Mouse (Mus musculus) 3T3-L1 (cell line): Measurements from ENCODE around the gene Ror1.

Experiments used
- DNase-seq: peaks from one replicate; pipeline ENCODE4 v3.0.0-alpha.2; 2015; ENCODE audit warnings: low read depth, low spot score

Gene Ror1

GRCm38 (mm10) chr4:100158401-100158800 lies 62.8 kb downstream of the Ror1 start:
- DNase-seq, result no peak

- peak; percentile 31 for DNase-seq
Observed at GRCm38 (mm10) chr4:100160156-100160555, 64.6 kb downstream of the Ror1 start.

DNA sequence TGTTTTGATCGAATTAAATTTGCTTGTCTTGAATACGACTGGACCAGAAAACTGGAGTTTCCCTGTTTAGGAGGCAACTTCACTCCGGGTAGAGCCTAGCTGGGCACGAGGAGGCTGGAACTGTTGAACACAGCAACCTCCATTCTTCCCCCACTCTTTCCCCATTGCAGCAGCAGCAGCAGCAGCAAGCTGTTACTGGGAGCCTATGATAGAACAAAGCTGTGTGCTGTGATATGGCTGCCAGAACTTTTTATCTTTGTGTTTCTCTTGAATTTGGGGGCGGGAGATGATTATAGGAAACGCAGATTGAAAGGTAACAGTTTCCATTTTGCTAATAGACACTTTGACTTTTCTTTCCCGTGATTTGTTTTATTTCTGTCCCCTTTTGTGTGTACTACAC lies 70.2 kb downstream of the Ror1 start:
- DNase-seq, result no peak

- no peak for DNase-seq
Observed at GRCm38 (mm10) chr4:100166871-100167270, 71.3 kb downstream of the Ror1 start.

DNA sequence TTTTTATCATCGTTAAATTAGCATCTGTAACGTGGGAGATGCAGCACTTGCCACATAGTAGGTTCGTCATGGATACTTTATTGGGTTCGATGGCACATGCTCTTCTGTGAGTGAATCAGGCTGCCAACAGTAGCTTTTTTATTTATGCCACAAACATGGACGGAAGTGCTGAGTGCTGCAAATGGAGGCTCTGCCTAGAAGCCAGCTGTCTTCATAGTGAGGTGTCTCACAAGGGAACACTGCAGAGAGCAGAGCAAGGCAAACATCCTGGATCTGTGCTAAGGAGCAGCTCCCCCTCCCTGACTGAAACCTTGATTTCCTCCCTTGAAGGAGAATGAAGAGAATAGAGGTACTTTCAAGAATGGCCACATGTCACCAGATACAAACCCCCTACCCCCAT lies 74.1 kb downstream of the Ror1 start:
- DNase-seq, result no peak

DNA sequence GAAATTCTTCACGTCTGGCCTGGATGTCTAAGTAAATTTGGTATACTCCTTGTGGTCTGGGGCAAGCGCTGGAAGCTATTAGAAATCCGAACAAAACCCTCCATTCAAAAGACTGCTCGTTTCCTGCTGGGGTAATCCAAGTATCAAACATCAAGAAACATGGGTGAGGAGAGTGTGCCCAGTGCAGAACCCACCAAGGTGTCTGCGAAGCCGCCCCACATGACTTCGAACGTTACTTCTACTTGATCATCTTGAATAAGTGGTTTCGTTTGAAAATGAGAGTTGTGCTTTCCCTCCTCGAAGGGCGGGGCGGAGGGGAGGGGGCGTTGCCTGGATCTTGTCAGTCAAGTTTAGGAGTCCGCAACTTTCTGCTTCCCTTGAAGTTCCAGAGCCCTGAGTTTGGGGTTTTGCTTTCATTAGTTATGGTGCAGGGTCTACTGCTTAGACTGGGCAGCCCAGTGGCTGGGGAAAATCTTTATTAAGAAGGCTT lies 74.6 kb downstream of the Ror1 start:
- no peak for DNase-seq

- DNase-seq, result no peak
Observed at GRCm38 (mm10) chr4:100170743-100171142, 75.2 kb downstream of the Ror1 start.

- no peak for DNase-seq
Observed at GRCm38 (mm10) chr4:100171483-100171898, 75.9 kb downstream of the Ror1 start.

DNA sequence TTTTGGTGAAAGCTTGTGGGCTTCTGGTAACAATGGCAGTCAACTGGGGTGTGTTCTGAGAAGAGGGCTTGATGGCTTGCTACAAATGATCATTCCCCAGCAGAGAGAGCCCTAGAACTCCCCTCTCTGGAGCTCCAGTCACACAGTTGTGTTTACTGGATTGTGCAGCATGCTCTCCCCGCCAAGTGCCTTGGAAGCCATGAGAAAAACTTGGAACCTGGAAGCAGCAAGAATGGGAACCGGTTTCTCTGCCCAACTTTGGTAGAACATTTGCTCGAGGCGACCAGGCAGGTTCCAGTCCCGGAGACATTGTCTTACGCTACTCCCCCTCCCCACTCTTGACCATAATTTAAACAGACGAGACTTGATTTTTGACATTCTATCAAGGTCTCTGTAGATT lies 80.0 kb downstream of the Ror1 start:
- no peak for DNase-seq

- peak; percentile 13 for DNase-seq
Observed at GRCm38 (mm10) chr4:100178316-100178715, 82.7 kb downstream of the Ror1 start.

- peak; percentile 92 for DNase-seq
Observed at GRCm38 (mm10) chr4:100181676-100182075, 86.1 kb downstream of the Ror1 start.

DNA sequence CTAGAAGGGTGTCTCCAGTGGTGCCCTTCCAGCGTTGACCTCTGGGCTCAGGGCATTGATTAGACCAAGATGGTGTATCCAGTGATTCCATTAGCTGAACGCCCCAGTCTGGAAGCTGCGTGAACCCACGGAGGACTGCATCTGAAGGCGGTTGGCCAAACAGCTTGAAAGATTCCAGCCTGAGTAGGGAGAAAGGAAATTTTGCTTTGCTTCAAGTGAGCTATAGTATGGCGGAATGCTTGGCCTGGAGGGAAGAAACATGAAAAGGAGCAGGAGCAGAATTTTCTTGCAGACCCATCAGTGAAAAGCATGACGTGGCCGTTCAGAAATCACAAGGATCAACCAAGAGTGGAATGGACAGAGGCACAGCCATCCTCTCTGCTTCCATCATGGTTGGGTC lies 91.2 kb downstream of the Ror1 start:
- no peak for DNase-seq

GRCm38 (mm10) chr4:100187563-100188200 lies 92.1 kb downstream of the Ror1 start:
- peak; percentile 28 for DNase-seq

DNA sequence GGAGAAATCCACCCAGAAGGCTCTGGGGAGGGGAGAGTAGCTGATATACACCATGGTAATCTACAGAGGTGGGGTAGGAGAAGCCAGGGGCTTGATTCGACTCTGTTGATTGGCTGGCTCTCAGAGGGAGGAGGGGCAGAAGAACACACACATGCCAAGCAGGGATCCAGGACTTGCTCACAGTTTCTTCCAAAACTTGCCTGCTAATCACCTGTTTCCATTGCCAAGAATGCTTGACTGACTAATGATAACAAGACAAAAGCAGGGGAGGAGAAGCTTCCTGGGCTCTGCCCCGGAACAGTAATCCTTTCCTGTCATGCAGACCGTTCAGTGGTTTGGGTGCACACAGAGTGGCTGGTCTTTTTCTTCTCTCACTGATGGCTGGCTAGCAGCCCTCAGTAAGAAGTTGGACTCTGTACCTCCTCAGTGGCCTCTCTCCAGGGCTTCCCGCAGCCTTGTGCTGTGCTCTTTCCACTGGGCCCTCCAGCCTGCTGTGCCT lies 92.7 kb downstream of the Ror1 start:
- peak; percentile 68 for DNase-seq

GRCm38 (mm10) chr4:100191483-100191882 lies 95.9 kb downstream of the Ror1 start:
- DNase-seq, result peak; percentile 77

GRCm38 (mm10) chr4:100194136-100194535 lies 98.5 kb downstream of the Ror1 start:
- DNase-seq, result no peak

- DNase-seq, result no peak
Observed at GRCm38 (mm10) chr4:100196255-100196793, 100.7 kb downstream of the Ror1 start.

DNA sequence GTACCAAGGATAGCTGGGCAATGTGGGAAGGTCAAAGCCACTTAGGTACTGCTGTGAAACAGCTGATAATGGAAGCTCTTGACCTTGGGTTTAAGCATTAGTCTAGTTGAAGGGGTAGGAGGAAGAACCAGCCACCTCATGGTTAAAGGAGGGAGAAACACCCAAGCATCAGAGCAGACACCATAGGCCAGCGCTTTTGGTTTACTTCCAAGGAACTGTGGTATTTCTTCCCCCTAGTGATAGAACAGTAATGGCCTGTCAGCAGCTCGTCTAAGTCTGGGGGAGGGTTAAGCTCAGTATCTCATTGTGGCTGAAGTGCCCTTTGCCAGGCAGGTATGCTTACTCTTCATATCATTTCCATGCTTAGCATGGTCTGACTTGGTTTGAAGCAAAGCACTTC lies 102.7 kb downstream of the Ror1 start:
- peak; percentile 57 for DNase-seq

DNA sequence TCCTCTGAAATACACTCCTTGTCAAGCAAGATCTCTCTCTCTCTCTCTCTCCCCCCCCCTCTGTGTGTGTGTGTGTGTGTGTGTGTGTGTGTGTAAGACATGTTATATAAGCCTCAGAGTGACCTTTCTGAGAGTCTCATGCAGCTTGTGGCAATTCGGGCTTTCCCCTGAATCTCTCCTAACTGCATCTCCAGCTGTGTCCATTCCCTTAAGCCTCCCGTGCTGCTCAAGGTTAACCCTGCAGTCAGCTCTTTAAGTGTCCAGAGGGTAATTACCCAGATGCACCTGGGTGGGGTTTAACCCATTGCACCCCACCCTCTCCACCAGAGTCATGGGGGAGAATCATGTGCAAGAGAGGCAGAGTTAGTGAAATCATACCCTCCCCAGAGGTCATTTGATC lies 105.7 kb downstream of the Ror1 start:
- DNase-seq, result no peak

DNA sequence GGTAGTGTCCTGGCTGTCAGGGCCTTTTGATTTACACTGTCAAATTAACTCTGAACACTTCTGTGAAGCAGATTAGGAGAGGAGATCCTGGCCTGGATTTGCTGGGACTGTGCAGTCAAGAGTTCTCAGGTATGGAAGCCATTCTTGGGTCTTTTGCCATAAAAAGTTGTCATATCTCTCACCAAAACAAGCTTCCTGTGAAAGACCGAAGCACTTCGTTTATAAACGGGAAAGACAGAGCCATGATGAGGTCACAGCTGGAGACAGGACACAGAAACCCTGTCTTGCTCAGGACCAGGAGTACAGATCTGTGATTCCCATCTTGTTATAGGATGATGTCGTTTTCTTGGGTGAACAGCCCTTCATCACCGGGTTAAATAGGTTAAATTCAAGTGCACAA lies 107.5 kb downstream of the Ror1 start:
- no peak for DNase-seq

- DNase-seq, result no peak
Observed at GRCm38 (mm10) chr4:100203688-100204087, 108.1 kb downstream of the Ror1 start.

DNA sequence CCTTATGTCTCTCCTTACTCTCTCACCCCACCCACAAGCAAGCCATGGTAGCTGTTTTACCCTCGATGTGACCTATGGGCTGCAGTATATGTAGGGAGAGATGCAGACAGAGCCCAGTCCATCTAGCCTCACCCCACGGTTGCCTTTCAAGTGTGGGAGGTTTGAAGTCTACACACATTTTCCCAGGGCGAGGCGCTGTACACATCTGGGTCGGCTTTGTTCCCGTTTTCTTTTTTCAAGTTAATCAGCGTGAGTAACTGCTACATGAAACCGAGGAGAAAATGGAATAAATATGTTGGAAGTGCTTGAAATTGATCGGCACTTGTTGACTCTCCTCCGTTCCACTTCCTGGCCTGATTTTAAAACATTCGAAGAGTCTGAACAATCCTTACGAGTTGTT lies 108.8 kb downstream of the Ror1 start:
- DNase-seq, result no peak

GRCm38 (mm10) chr4:100208081-100208480 lies 112.5 kb downstream of the Ror1 start:
- no peak for DNase-seq
